Mouse (Mus musculus) forebrain, embryonic 11.5 days (tissue): Measurements from ENCODE around the gene Ptgr1. TPM values are rescaled to one million over a fixed set of nuclear protein-coding genes. Genes with fewer than 3 reads are reported as not detected.
A peak's percentile ranks its signal among the peaks of the same experiment; 100 is the strongest.

Experiments
- ATAC-seq: fragments of 200-750 bp; cut with Nextera tagmentation; replicated peaks from 2 replicates; pipeline ENCODE4 v1.8.0; 2017; ENCODE audit warnings: moderate TSS enrichment; ENCODE audit not compliant: low FRiP score
- DNase-seq: peaks from one replicate; pipeline ENCODE4 v3.0.0-alpha.2; 2017; ENCODE audit warnings: low spot score
- H3K27ac ChIP-seq: fragments of 300-500 bp; sonication (generic); 2 replicates; pipeline ENCODE4 v1.5.1; 2014; ENCODE audit warnings: low read depth, low read length
- H3K27me3 ChIP-seq: fragments of 300-500 bp; sonication (generic); 2 replicates; pipeline ENCODE4 v1.6.1; 2014; ENCODE audit warnings: mild to moderate bottlenecking, low read length, mixed read lengths; ENCODE audit not compliant: control insufficient read depth, insufficient read depth
- H3K36me3 ChIP-seq: fragments of 300-500 bp; sonication (generic); 2 replicates; pipeline ENCODE4 v1.6.1; 2014; ENCODE audit warnings: mild to moderate bottlenecking, low read length, moderate library complexity, mixed read lengths; ENCODE audit not compliant: control insufficient read depth, insufficient read depth
- H3K4me1 ChIP-seq: fragments of 300-500 bp; sonication (generic); replicated peaks from 2 replicates; pipeline ENCODE4 v1.6.1; 2014; ENCODE audit warnings: low read length, mixed read lengths; ENCODE audit not compliant: control insufficient read depth, insufficient read depth
- H3K4me2 ChIP-seq: fragments of 300-500 bp; sonication (generic); 2 replicates; pipeline ENCODE4 v1.6.1; 2014; ENCODE audit warnings: low read depth, mild to moderate bottlenecking, low read length, moderate library complexity, mixed read lengths; ENCODE audit not compliant: severe bottlenecking
- H3K4me3 ChIP-seq: fragments of 300-500 bp; sonication (generic); 2 replicates; pipeline ENCODE4 v1.5.1; 2014; ENCODE audit warnings: low read depth, low read length
- H3K9ac ChIP-seq: fragments of 300-500 bp; sonication (generic); 2 replicates; pipeline ENCODE4 v1.6.1; 2014; ENCODE audit warnings: low read length
- H3K9me3 ChIP-seq: fragments of 300-500 bp; sonication (generic); 2 replicates; pipeline ENCODE4 v1.6.1; 2016; ENCODE audit warnings: low read length, mixed read lengths; ENCODE audit not compliant: control insufficient read depth
- WGBS: fragments of 180-500 bp; shearing (Covaris S2); extraction: QIAGEN DNeasy Blood & Tissue Kit; methylation state at CpG from one replicate; pipeline ENCODE4 v1.1.7; 2014; 5-methylcytosine and 5-hydroxymethylcytosine counted together
- polyA plus RNA-seq: library from polyadenylated mRNA; unstranded; fragments of >200 nt; fragmentation: Nextera tagmentation; extraction: Ambion mirVana; gene quantifications from 2 replicates; pipeline ENCODE4 v1.2.1, GENCODE M21; 2014

Gene Ptgr1
- polyA plus RNA-seq, 1 experiment from 2014 or later: 16.6 TPM

DNA sequence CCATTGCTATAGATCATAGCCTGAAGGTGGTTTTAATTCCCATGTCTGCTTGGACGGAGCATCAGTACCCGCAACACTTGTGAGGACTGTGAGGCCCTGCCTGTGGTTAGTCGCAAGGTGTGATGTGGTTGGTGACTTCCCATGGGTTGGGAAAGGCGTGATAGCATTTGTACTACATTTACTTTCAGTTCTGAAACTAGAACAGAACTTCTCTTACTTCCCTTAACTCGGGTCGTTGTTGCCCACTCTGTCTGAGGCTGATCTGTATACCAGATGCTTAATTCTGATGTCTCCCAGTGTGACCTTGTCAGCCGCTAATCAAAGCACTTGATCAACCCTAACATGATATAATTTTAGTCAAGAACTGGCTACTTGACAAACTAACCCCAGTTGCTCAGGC lies 22.3 kb upstream of the Ptgr1 start:
- 90% methylated on average over 7 of the region's 7 CpGs for WGBS
- Histone ChIP-seq H3K4me1 (peaks cover 5% of the 10 kb centered on the region; the same call in 1 of the 2 replicates), H3K9ac (no peak overlapping the region)

DNA sequence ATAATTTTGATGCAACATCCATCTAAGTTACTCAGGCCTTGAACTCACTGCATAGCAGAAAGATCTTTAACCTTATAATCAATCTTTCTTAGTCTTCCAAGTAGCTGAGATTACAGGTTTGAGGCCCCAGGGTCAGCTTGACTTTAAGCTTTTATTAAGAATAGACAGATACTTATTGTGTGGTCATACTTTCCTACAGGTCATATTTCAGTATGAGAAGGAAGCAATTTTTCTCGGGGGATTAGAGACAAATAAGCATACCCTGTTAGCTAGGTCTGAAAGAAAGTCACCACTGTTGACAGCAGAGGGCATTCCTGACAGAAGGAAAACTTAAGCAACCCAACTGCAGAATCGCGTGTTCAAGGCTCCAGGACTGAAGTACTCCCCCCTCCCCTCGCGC lies 21.1 kb upstream of the Ptgr1 start:
- Histone ChIP-seq H3K4me3 (no peak overlapping the region), H3K9ac (no peak overlapping the region), H3K36me3 (no peaks in the 10 kb centered on the region), H3K27ac (no peak overlapping the region), H3K4me1 (peaks cover 5% of the 10 kb centered on the region; the same call in 1 of the 2 replicates), H3K4me2 (no peak overlapping the region), H3K9me3 (no peaks in the 10 kb centered on the region), H3K27me3 (no peaks in the 10 kb centered on the region)
- no peak for ATAC-seq
- no peak for DNase-seq
- whole genome bisulfite sequencing: 84% methylated on average over 5 of the region's 5 CpGs

More for the DNA sequence above, 22.3 kb upstream of the Ptgr1 start:
- Histone ChIP-seq H3K9me3 (no peaks in the 10 kb centered on the region), H3K4me2 (no peak overlapping the region), H3K27me3 (no peaks in the 10 kb centered on the region), H3K36me3 (no peaks in the 10 kb centered on the region), H3K27ac (no peak overlapping the region), H3K4me3 (no peak overlapping the region)
- ATAC-seq: no peak
- DNase-seq: no peak

DNA sequence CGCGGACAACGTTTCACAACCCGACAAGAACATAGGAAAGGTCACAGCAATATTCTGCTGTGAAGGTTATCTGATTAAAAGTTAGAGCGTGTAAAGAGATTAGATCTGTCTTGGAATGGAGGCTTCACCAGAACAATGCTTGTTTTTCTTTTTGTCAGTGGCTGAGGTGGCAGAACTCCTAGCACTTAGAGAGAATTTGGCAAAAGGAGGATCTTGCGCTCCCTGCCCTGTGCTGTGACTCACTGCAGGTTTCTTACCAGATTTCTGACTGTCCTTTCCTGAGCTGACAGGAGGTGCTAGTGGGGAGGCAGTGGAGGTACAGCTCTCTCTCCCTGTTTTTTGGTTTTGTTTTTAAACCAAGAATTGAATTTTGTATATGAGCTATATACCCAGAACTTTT lies 20.1 kb upstream of the Ptgr1 start:
- Histone ChIP-seq H3K4me3 (no peak overlapping the region), H3K9ac (no peak overlapping the region), H3K27ac (no peak overlapping the region), H3K27me3 (no peaks in the 10 kb centered on the region), H3K4me1 (peaks cover 5% of the 10 kb centered on the region; the same call in 1 of the 2 replicates), H3K4me2 (no peak overlapping the region), H3K9me3 (no peaks in the 10 kb centered on the region), H3K36me3 (no peaks in the 10 kb centered on the region)
- no peak for DNase-seq
- ATAC-seq: no peak
- 79% methylated on average over 6 of the region's 6 CpGs for WGBS

DNA sequence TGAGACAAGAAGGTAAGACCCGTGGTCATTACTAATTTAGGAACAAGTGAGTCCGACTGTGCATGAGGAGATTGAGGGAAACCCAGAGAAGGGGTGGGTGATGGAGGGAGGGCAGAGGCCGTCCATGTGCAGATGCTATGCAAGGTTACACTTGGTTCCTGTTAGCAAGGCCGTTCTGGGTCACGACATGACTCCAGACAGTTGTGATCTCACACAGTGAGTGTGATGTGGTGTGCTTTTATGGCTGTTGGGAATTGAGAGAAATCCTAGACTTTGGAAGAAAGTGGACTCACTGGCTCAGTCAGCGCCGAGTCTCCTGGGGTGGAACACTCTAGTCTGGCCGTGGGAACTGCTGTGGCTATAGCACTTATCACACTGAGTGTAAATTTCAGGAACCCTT lies 19.3 kb upstream of the Ptgr1 start:
- no peak overlapping the region for H3K4me3 ChIP-seq
- H3K36me3 ChIP-seq: no peaks in the 10 kb centered on the region
- ATAC-seq (no peak), DNase-seq (no peak)
- 75% methylated on average over 8 of the region's 8 CpGs for WGBS
- no peak overlapping the region for H3K27ac ChIP-seq
- H3K27me3 ChIP-seq: no peaks in the 10 kb centered on the region
- peaks cover 5% of the 10 kb centered on the region; the same call in 1 of the 2 replicates for H3K4me1 ChIP-seq
- H3K9me3 ChIP-seq: no peaks in the 10 kb centered on the region
- no peak overlapping the region for H3K4me2 ChIP-seq
- H3K9ac ChIP-seq: no peak overlapping the region

DNA sequence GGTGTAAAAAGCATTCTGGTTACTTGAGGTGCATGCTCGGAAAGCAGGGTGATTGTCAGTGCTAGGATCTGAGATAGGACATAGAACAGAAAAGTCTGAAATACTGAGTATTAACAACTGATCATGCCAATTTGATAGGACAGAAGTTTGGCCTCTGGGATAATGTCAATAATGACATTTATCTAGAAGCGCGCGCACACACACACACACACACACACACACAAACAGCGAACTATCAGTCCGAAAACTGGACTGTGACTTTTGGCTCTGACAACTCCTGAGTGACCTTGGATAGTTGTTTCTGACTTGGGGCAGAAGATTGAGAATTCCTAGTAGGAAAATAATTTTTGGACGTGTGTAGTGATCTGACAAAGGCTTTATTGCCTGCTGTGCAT lies 16.9 kb upstream of the Ptgr1 start:
- no peak for ATAC-seq
- 32% methylated on average over 7 of the region's 7 CpGs for WGBS

DNA sequence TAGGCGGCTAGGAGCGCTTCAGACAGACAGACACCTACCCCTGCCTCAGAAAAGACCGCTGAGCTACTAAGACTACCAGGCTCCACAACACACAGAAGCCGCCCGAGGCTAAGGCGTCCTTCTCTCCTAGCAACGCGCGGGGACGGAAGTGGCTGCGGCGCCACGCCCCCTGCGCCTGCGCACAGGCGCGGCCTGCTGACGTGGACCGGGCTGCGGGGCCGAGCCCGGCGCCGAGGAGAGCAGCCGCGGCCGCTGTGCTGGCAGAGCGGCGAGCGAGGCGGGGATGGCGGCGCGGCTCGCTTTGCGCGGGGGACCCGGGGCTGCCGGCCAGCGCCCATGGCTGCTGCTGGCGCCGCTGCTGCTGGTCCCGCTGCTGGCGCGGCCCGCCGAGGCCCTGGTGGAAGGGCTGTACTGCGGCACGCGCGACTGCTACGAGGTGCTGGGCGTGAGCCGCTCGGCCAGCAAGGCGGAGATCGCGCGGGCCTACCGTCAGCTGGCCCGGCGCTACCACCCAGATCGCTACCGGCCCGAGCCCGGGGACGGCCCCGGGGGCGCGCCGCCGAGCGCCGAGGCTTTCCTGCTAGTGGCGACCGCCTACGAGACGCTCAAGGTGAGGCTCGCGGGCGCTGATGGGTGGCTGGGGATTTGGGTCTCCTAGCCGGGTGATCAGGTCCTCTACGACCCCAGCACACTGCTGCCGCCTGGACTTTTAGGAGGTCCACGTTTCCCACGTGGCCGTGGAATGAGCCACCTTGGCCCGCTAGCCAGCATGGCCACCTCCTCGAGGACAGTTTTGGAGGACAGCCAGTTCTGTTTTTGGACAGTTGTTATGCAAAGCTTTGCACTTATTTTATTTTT lies 16.3 kb upstream of the Ptgr1 start, which contains the start of gene Gm20503:
Gene Gm20503, plus strand, starts transcription at position 263 of the 858 bp plus-strand sequence.
- WGBS: under 1% methylated on average over 73 of the region's 89 CpGs
- peak; percentile 99 for ATAC-seq

More for the DNA sequence above, 16.9 kb upstream of the Ptgr1 start:
- Histone ChIP-seq H3K4me1 (peaks cover 5% of the 10 kb centered on the region; the same call in 1 of the 2 replicates), H3K4me2 (peak overlapping the region; percentile 87), H3K9me3 (no peaks in the 10 kb centered on the region), H3K36me3 (no peaks in the 10 kb centered on the region), H3K4me3 (peak overlapping the region; percentile 85), H3K27me3 (no peaks in the 10 kb centered on the region), H3K9ac (peak overlapping the region; percentile 88), H3K27ac (no peak overlapping the region)
- no peak for DNase-seq

DNA sequence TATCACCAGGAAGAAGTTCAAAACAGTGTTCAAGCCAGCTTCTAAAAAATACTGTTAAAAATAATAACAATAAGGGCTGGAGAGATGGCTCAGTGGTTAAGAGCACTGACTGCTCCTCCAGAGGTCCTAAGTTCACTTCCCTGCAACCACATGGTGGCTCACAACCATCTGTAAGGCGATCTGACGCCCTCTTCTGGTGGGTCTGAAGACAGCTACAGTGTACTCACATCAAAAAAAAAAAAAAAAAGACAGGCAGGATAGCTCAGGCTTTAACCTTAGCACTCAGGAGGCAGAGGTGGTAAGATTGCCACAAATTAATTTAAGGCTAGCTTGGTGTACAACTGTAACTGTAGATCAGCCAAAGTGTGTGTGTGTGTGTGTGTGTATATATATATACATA lies 13.7 kb upstream of the Ptgr1 start:
- Histone ChIP-seq H3K9me3 (no peaks in the 10 kb centered on the region), H3K9ac (no peak overlapping the region), H3K4me3 (no peak overlapping the region), H3K4me2 (no peak overlapping the region), H3K36me3 (no peaks in the 10 kb centered on the region), H3K4me1 (peaks cover 5% of the 10 kb centered on the region; the same call in 1 of the 2 replicates), H3K27ac (no peak overlapping the region), H3K27me3 (no peaks in the 10 kb centered on the region)
- DNase-seq: no peak
- WGBS: 0% methylated on average over 2 of the region's 2 CpGs
- ATAC-seq: no peak

More for the DNA sequence above, 16.3 kb upstream of the Ptgr1 start, which contains the start of gene Gm20503:
- Histone ChIP-seq H3K27me3 (no peaks in the 10 kb centered on the region), H3K27ac (peak within 1 kb of the TSS; percentile 68), H3K36me3 (no peaks in the 10 kb centered on the region), H3K9me3 (no peaks in the 10 kb centered on the region), H3K4me1 (peaks cover 5% of the 10 kb centered on the region; the same call in 1 of the 2 replicates), H3K9ac (peak within 1 kb of the TSS; percentile 88), H3K4me3 (peak within 1 kb of the TSS; percentile 85), H3K4me2 (peak within 1 kb of the TSS; percentile 87)
- DNase-seq: peak; percentile 95

DNA sequence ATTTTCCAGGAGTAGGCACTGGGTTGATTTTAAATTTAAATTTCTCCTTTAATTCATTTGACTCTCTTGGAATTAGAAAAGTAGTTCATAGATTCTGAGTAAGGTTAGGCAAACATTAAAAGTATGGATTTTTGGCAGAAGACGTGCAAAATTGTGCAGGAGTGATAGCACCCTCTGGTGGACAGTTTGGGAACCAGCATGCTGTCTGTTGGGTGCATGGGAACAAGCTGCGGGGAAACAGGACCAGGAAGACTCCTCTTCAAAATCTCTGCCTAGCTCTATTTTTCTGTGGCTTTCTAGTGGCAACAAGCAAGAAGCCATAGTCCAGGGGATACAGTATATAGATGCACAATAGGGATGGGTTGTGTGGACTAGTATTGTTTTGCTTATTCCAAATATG lies 12.8 kb upstream of the Ptgr1 start:
- H3K4me2 ChIP-seq: no peak overlapping the region
- H3K27me3 ChIP-seq: no peaks in the 10 kb centered on the region
- ATAC-seq (no peak), DNase-seq (peak; percentile 78)
- no peak overlapping the region for H3K27ac ChIP-seq
- H3K9ac ChIP-seq: no peak overlapping the region
- WGBS: 15% methylated on average over 2 of the region's 2 CpGs
- no peaks in the 10 kb centered on the region for H3K36me3 ChIP-seq
- H3K4me1 ChIP-seq: peaks cover 5% of the 10 kb centered on the region; the same call in 1 of the 2 replicates
- no peak overlapping the region for H3K4me3 ChIP-seq
- H3K9me3 ChIP-seq: no peaks in the 10 kb centered on the region
